Mouse (Mus musculus) stomach, embryonic 14.5 days (tissue): ENCODE data around the gene Gm10762. TPM values are rescaled to one million over a fixed set of nuclear protein-coding genes. Genes with fewer than 3 reads are reported as not detected.

ENCODE experiments used
- ATAC-seq: fragments of 200-750 bp; cut with Nextera tagmentation; 2 replicates; pipeline ENCODE4 v1.8.0; 2017; ENCODE audit warnings: low read depth, moderate TSS enrichment; ENCODE audit not compliant: insufficient number of reproducible peaks, insufficient read depth, low FRiP score
- H3K27ac ChIP-seq: fragments of 300-500 bp; sonication (generic); 2 replicates; pipeline ENCODE4 v1.5.1; 2014; ENCODE audit warnings: mild to moderate bottlenecking, low read length, moderate library complexity, mixed read lengths
- H3K27me3 ChIP-seq: fragments of 300-500 bp; sonication (generic); 2 replicates; pipeline ENCODE4 v1.6.1; 2014; ENCODE audit warnings: low read length, control low read depth, mixed read lengths; ENCODE audit not compliant: control insufficient read depth, insufficient read depth
- H3K36me3 ChIP-seq: fragments of 300-500 bp; sonication (generic); 2 replicates; pipeline ENCODE4 v1.6.1; 2014; ENCODE audit warnings: mild to moderate bottlenecking, control low read depth, low read length, moderate library complexity, mixed read lengths; ENCODE audit not compliant: control insufficient read depth, insufficient read depth
- H3K4me1 ChIP-seq: fragments of 300-500 bp; sonication (generic); 2 replicates; pipeline ENCODE4 v1.6.1; 2014; ENCODE audit warnings: low read length, control low read depth, mixed read lengths; ENCODE audit not compliant: control insufficient read depth, insufficient read depth
- H3K4me2 ChIP-seq: fragments of 300-500 bp; sonication (generic); replicated peaks from 2 replicates; pipeline ENCODE4 v1.6.1; 2014; ENCODE audit warnings: low read depth, low read length, control low read depth
- H3K4me3 ChIP-seq: fragments of 300-500 bp; sonication (generic); 2 replicates; pipeline ENCODE4 v1.5.1; 2014; ENCODE audit warnings: low read depth, low read length, control low read depth
- H3K9ac ChIP-seq: fragments of 300-500 bp; sonication (generic); replicated peaks from 2 replicates; pipeline ENCODE4 v1.6.1; 2014; ENCODE audit warnings: low read depth, mild to moderate bottlenecking, control low read depth, low read length, moderate library complexity, mixed read lengths
- H3K9me3 ChIP-seq: fragments of 300-500 bp; sonication (generic); 2 replicates; pipeline ENCODE4 v1.6.1; 2016; ENCODE audit warnings: low read depth, low read length, control low read depth; ENCODE audit not compliant: control insufficient read depth
- WGBS: fragments of 180-500 bp; shearing (Covaris S2); extraction: QIAGEN DNeasy Blood & Tissue Kit; methylation state at CpG from one replicate; pipeline ENCODE4 v1.1.7; 2014; 5-methylcytosine and 5-hydroxymethylcytosine counted together
- microRNA-seq: library from miRNA; unstranded; fragments of <30 nt; microRNA quantifications from one replicate; pipeline ENCODE4, GENCODE M21; 2016
- polyA plus RNA-seq: library from polyadenylated mRNA; unstranded; fragments of >200 nt; fragmentation: Nextera tagmentation; extraction: Ambion mirVana; gene quantifications from 2 replicates; pipeline ENCODE4 v1.2.1, GENCODE M21; 2014

Gene Gm10762
- polyA plus RNA-seq, 1 experiment from 2014 or later: 15.6 TPM

DNA sequence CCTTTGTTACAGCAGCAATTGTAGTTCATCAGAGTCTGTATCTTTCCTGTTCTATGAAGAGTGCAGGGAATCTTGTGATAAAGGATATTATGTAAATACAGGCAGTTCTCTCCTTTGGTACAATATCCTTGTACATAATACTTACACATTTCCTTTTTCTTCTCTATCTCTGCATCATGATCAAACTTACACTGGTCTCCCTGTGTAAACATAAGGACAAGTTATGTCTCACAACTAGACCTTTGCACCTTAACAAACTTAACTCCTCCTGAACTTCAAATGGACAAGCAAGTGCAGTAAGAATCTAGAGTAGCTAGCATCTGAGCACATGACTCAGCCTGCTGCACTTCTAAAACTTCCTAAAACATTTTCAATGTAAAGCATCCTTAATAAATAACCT, 36.8 kb downstream of the Gm10762 start:
- no peak overlapping the region for H3K9ac ChIP-seq
- H3K27me3 ChIP-seq: no peaks in the 10 kb centered on the region
- H3K36me3 ChIP-seq: peaks cover 15% of the 10 kb centered on the region
- no peak for ATAC-seq
- H3K4me1 ChIP-seq: no peaks in the 10 kb centered on the region
- no peak overlapping the region for H3K27ac ChIP-seq
- no peaks in the 10 kb centered on the region for H3K9me3 ChIP-seq
- H3K4me3 ChIP-seq: no peak overlapping the region
- H3K4me2 ChIP-seq: no peak overlapping the region

- Histone ChIP-seq H3K4me2 (no peak overlapping the region), H3K4me1 (no peaks in the 10 kb centered on the region), H3K27me3 (no peaks in the 10 kb centered on the region), H3K9ac (no peak overlapping the region), H3K9me3 (no peaks in the 10 kb centered on the region), H3K36me3 (peaks cover 10% of the 10 kb centered on the region), H3K4me3 (no peak overlapping the region), H3K27ac (no peak overlapping the region)
- ATAC-seq: no peak
- 76% methylated on average over 3 of the region's 3 CpGs for WGBS
These were observed 39.1 kb downstream of the Gm10762 start for GRCm38 (mm10) chr2:128928446-128928845.

DNA sequence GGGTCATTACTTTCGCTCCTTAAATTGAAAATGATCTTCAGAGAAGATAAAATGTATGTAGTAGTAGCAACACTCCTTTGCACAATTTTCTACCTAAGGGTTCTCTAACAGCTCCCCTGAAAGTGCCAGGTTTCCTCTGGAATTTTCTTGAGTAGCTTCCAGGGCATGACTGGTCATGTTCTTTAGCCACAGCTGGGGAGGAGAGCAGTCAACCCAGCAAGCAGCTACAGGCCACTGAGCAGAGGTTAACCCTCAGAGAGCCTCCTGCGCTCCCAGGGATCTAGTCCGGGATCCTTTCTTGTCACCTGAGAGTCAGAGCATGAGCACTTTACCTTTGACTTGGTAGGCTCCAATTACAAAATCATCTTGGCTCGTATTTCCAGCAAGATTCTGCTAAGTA, 42.7 kb downstream of the Gm10762 start:
- peaks cover 4% of the 10 kb centered on the region; the same call in 1 of the 2 replicates for H3K36me3 ChIP-seq
- no peaks in the 10 kb centered on the region for H3K27me3 ChIP-seq
- no peak overlapping the region for H3K4me3 ChIP-seq
- no peaks in the 10 kb centered on the region for H3K9me3 ChIP-seq
- H3K27ac ChIP-seq: no peak overlapping the region
- WGBS: 87% methylated on average over 4 of the region's 4 CpGs
- ATAC-seq: no peak
- H3K4me1 ChIP-seq: no peaks in the 10 kb centered on the region
- H3K9ac ChIP-seq: no peak overlapping the region
- no peak overlapping the region for H3K4me2 ChIP-seq

Small RNA genes lying within 50 kb of the gene (microRNA-seq; reads per million reads assigned to microRNA genes)
- gene Gm22859: not detected

Other genes starting within 250 kb of the Gm10762 start
- gene Tmem87b, start 149.6 kb downstream of the Gm10762 start, polyA plus RNA-seq: 37.5 and 38.0 TPM in 2 replicates
- gene Fbln7, start 104.7 kb downstream of the Gm10762 start, polyA plus RNA-seq: 2.9 and 3.4 TPM in 2 replicates
- gene Zc3h8, start 23.6 kb downstream of the Gm10762 start, polyA plus RNA-seq: 8.1 and 9.0 TPM in 2 replicates
- gene Zc3h6, start 323 bp downstream of the Gm10762 start, polyA plus RNA-seq: 2.6 TPM in 2 replicates
- 0.21 and 0.22 TPM in 2 replicates for gene Vinac1, start 80.4 kb upstream of the Gm10762 start, polyA plus RNA-seq
- gene Ttl, start 98.2 kb upstream of the Gm10762 start, polyA plus RNA-seq: 22.2 and 24.8 TPM in 2 replicates
- gene Polr1b, start 133.3 kb upstream of the Gm10762 start, polyA plus RNA-seq: 22.4 and 26.8 TPM in 2 replicates
- gene Chchd5, start 162.0 kb upstream of the Gm10762 start, polyA plus RNA-seq: 26.0 and 26.7 TPM in 2 replicates
- 34.4 and 35.6 TPM in 2 replicates for gene Slc20a1, start 231.0 kb upstream of the Gm10762 start, polyA plus RNA-seq